Mouse (Mus musculus): ENCODE results near the gene Htra2. TPM values are rescaled to one million over a fixed set of nuclear protein-coding genes. Genes with fewer than 3 reads are reported as not detected.

The Htra2 gene
- polyA plus RNA-seq, 1 experiment: 63.7 TPM

DNA sequence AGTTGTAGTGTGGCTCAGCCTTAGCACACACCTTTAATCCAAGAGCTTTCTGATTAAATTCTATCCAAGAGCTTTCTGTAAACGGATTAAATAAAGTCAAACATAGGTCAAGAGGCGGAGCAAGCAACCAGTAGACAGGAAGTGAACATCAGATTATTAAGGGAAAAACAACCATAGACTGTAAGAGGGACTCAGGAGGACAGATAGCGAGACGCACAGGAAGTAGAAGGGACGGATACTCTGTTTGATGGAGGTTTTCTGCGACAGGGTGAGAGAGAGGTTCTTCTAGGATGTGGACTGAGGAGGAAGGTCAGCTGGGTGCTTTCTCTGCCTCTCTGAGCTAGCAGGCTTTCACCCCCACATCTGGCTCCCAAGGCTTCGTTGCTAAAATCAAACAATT, 45.1 kb downstream of the Htra2 start:
- DNase-seq (ENCODE audit: extremely low spot score in 1 of 2, low spot score in 1 of 2): no peak

DNA sequence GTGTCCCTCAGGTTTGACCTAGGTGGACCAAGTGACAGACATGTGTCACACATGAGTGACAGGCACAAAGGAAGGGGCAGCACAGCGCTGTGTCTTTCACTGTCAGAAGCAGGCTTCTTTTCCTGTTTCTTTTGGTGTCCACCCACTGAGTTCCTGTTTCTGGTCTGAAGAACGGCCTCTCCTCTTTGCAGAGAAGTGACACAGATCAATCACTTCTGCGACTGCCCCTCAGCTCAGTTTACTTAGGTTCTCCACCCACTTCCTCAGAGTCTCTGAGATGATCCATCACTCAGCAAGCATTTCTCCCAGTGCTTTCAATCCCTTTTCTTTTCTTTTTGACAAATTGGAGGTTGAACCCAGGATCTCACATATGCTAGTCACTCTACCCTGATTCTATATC, 46.4 kb downstream of the Htra2 start:
- no peak for DNase-seq (ENCODE audit: extremely low spot score in 1 of 2, low spot score in 1 of 2)

- no peak for DNase-seq (ENCODE audit: extremely low spot score in 1 of 2, low spot score in 1 of 2)
Observed at GRCm38 (mm10) chr6:83006114-83006513, 49.0 kb downstream of the Htra2 start.

GRCm38 (mm10) chr6:83005444-83006011, 49.5 kb downstream of the Htra2 start:
- DNase-seq (ENCODE audit: extremely low spot score in 1 of 2, low spot score in 1 of 2): no peak

- DNase-seq (ENCODE audit: extremely low spot score in 1 of 2, low spot score in 1 of 2): no peak
Observed at GRCm38 (mm10) chr6:83004872-83005271, 50.2 kb downstream of the Htra2 start.

GRCm38 (mm10) chr6:83004309-83004708, 50.8 kb downstream of the Htra2 start:
- DNase-seq (ENCODE audit: extremely low spot score in 1 of 2, low spot score in 1 of 2): no peak

DNA sequence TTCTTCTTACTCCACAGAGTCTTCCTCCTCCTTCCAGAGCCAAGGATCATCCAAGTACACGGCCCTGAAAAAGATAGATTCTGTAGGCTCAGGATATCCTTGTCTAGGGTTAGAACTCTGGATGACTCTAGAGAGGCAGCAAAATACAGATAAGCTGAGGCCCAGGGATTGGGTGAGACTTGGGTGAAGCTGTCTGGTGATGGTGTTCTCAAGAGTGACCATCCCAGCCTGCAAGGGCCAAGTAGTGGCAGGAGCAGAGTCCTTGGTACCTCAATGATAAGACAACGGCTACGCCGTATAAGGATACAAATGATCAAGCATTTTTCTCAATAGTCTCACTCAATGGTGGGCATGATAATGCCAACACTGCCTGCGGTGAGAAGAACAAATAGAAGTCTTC, 51.2 kb downstream of the Htra2 start:
- DNase-seq (ENCODE audit: extremely low spot score in 1 of 2, low spot score in 1 of 2): no peak

- DNase-seq (ENCODE audit: extremely low spot score in 1 of 2, low spot score in 1 of 2): no peak
Observed at GRCm38 (mm10) chr6:83003082-83003481, 52.0 kb downstream of the Htra2 start.

Other genes with a start within 250 kb of the Htra2 start
- 24.6 and 27.5 TPM in 2 replicates for gene Sema4f, start 115.5 kb downstream of the Htra2 start, polyA plus RNA-seq (2012; rRNA removed)
- 0.12 TPM in 1 of 2 replicates, not detected in the other for gene M1ap, start 108.4 kb downstream of the Htra2 start, polyA plus RNA-seq (2012; rRNA removed)
- 1.7 and 2.4 TPM in 2 replicates for gene Dok1, start 21.8 kb downstream of the Htra2 start, polyA plus RNA-seq (2012; rRNA removed)
- 6.4 and 6.6 TPM in 2 replicates for gene Loxl3, start 21.1 kb downstream of the Htra2 start, polyA plus RNA-seq (2012; rRNA removed)
- gene Aup1, start 752 bp downstream of the Htra2 start, polyA plus RNA-seq (2012; rRNA removed): 220 and 253 TPM in 2 replicates
- gene Dqx1, start 2.6 kb upstream of the Htra2 start, polyA plus RNA-seq (2012; rRNA removed): 0.76 and 0.97 TPM in 2 replicates
- gene Tlx2, start 15.0 kb upstream of the Htra2 start, polyA plus RNA-seq (2012; rRNA removed): not detected in 2 replicates
- 40.1 and 40.5 TPM in 2 replicates for gene Pcgf1, start 22.6 kb upstream of the Htra2 start, polyA plus RNA-seq (2012; rRNA removed)
- gene Lbx2, start 31.1 kb upstream of the Htra2 start, polyA plus RNA-seq (2012; rRNA removed): 0.36 and 0.66 TPM in 2 replicates
- gene Ccdc142, start 46.3 kb upstream of the Htra2 start, polyA plus RNA-seq (2012; rRNA removed): 6.3 and 11.1 TPM in 2 replicates
- gene Gm42688, start 46.3 kb upstream of the Htra2 start, polyA plus RNA-seq (2012; rRNA removed): 8.5 and 11.2 TPM in 2 replicates
- gene Mrpl53, start 53.8 kb upstream of the Htra2 start, polyA plus RNA-seq (2012; rRNA removed): 96.4 and 109 TPM in 2 replicates
- 30.6 and 31.6 TPM in 2 replicates for gene Mogs, start 60.2 kb upstream of the Htra2 start, polyA plus RNA-seq (2012; rRNA removed)
- gene Wbp1, start 66.3 kb upstream of the Htra2 start, polyA plus RNA-seq (2012; rRNA removed): 95.9 and 107 TPM in 2 replicates
- 24.6 and 31.4 TPM in 2 replicates for gene Ino80b, start 70.2 kb upstream of the Htra2 start, polyA plus RNA-seq (2012; rRNA removed)
- 101 and 119 TPM in 2 replicates for gene Rtkn, start 80.2 kb upstream of the Htra2 start, polyA plus RNA-seq (2012; rRNA removed)
- gene Wdr54, start 101.1 kb upstream of the Htra2 start, polyA plus RNA-seq (2012; rRNA removed): 26.6 and 27.7 TPM in 2 replicates
- 28.6 TPM in 2 replicates for gene 1700003E16Rik, start 101.1 kb upstream of the Htra2 start, polyA plus RNA-seq (2012; rRNA removed)
- 344 and 369 TPM in 2 replicates for gene Dctn1, start 110.6 kb upstream of the Htra2 start, polyA plus RNA-seq (2012; rRNA removed)
- 0.04 and 0.21 TPM in 2 replicates for gene Slc4a5, start 164.6 kb upstream of the Htra2 start, polyA plus RNA-seq (2012; rRNA removed)